Mouse (Mus musculus) spleen, adult 2 months (tissue): ENCODE results near the gene Sarnp. TPM values are rescaled to one million over a fixed set of nuclear protein-coding genes. Genes with fewer than 3 reads are reported as not detected.

Source experiments
- DNase-seq, 2 experiments: peaks; one replicate each; pipeline versions ENCODE4 v3.0.0 to v3.0.0-alpha.2; 2012 to 2021; ENCODE audit warnings: low spot score in 2 of 2, low read depth in 1 of 2
- H3K27ac ChIP-seq: fragments of 200-500 bp; 2 replicates; pipeline ENCODE4 v1.5.1; 2012; ENCODE audit warnings: low read length, inconsistent platforms; ENCODE audit not compliant: insufficient read depth
- H3K27me3 ChIP-seq: fragments of 200-500 bp; 2 replicates; pipeline ENCODE4 v1.6.1; 2012; ENCODE audit warnings: mild to moderate bottlenecking, moderate library complexity, low read length, inconsistent platforms; ENCODE audit not compliant: control insufficient read depth, insufficient read depth
- H3K36me3 ChIP-seq: fragments of 200-500 bp; 2 replicates; pipeline ENCODE4 v1.6.1; 2012; ENCODE audit warnings: mild to moderate bottlenecking, low read length, inconsistent platforms; ENCODE audit not compliant: control insufficient read depth, insufficient read depth
- H3K4me1 ChIP-seq: fragments of 200-500 bp; 2 replicates; pipeline ENCODE4 v1.6.1; 2011; ENCODE audit warnings: inconsistent platforms; ENCODE audit not compliant: control insufficient read depth, insufficient read depth, insufficient read length
- H3K4me3 ChIP-seq: fragments of 200-500 bp; 2 replicates; pipeline ENCODE4 v1.5.1; 2011; ENCODE audit warnings: mild to moderate bottlenecking, inconsistent platforms; ENCODE audit not compliant: insufficient read depth, insufficient read length; ENCODE audit errors: extremely low read depth
- CTCF ChIP-seq: fragments of 200-500 bp; IDR thresholded peaks from 2 replicates; pipeline ENCODE4 v1.5.1; 2011; ENCODE audit warnings: mild to moderate bottlenecking, inconsistent platforms; ENCODE audit not compliant: insufficient read depth, insufficient read length, insufficient replicate concordance; ENCODE audit errors: extremely low read depth
- POLR2A ChIP-seq: fragments of 200-500 bp; IDR thresholded peaks from 2 replicates; pipeline ENCODE4 v1.6.1; 2011; ENCODE audit warnings: low read depth, low read length, inconsistent platforms
- WGBS: fragments of 180-500 bp; shearing (Covaris S2); methylation state at CpG from one replicate; pipeline ENCODE4 v1.1.7; 2018; 5-methylcytosine and 5-hydroxymethylcytosine counted together
- polyA plus RNA-seq: library from polyadenylated mRNA; depleted of rRNA; stranded (reverse); fragments of >200 nt; gene quantifications from 2 replicates; pipeline ENCODE4 v1.2.3, GENCODE M21; 2012

The Sarnp gene
- polyA plus RNA-seq, 1 experiment: 4.5 TPM

DNA sequence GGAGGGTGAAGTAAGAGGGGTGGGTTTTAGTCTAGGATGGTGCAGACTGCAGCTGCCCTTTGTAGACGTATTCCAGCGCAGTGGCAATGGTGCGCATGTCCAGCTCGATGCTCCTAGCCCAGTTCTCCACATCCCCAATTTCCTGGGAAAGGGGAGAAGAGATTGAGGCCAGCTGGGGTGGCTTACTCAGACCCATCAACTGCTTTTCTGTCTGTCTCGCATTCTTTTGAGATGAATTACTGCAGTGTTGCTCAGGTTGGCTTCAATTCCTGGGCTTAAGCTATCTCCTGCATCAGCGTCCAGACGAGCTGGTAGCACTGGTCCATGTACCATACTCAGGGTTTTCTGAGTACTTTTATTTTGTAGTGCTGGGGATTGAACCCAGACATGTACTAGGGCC lies 102.8 kb downstream of the Sarnp start:
- 89% methylated on average over 7 of the region's 7 CpGs for WGBS
- Histone ChIP-seq H3K36me3 (peaks cover 9% of the 10 kb centered on the region), H3K27me3 (no peaks in the 10 kb centered on the region), H3K4me1 (peaks cover 4% of the 10 kb centered on the region; the same call in 1 of the 2 replicates), H3K4me3 (no peak overlapping the region), H3K27ac (no peak overlapping the region)
- no peak for DNase-seq
- TF ChIP-seq POLR2A (no peak), CTCF (no peak)

DNA sequence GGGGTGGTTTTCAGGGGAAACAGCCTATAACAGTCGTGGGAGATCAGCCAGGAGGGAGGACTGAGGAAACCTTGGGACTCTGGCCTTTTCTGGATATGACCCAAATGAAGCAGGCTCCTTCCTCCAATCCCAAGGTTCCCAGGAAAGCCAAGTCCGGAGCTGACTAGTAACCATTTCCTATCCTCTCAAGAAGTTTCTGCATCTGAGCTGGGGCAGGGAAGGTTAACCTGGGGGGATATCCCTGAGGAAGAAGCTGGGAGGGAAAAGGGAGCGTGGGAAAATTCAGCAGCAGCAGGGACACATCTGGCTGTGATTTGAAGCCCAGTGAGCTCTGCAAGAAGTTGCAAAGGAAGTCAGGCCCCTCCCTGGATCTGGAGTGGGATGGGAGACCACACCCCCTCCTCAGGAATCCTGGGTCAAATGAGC lies 103.6 kb downstream of the Sarnp start:
- H3K4me1 ChIP-seq: peaks cover 4% of the 10 kb centered on the region; the same call in 1 of the 2 replicates
- no peak for TF ChIP-seq POLR2A
- no peak for TF ChIP-seq CTCF
- no peak overlapping the region for H3K27ac ChIP-seq
- 85% methylated on average over 3 of the region's 3 CpGs for WGBS
- no peak overlapping the region for H3K4me3 ChIP-seq
- H3K27me3 ChIP-seq: no peaks in the 10 kb centered on the region
- peaks cover 9% of the 10 kb centered on the region for H3K36me3 ChIP-seq
- no peak for DNase-seq

DNA sequence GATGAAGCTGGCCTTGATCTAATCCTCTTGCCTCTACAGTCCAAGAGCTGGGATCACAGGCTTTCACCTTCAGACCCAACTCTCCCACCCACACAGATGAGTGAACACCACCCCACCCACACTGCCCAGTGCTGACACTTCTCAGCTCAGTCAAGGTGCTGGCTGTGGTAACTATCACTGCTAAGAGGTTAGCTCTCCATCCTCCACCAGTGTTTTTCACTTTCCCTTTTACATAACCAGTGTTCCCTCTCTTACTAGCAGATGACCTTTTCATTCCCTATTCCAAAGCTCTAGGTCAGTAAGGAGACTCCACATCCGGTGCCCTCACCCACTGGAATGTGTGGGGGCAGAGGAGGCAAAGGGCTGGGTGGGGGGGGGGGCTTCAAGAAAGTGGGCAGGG lies 104.1 kb downstream of the Sarnp start:
- no peak for TF ChIP-seq POLR2A
- TF ChIP-seq CTCF: no peak
- no peak overlapping the region for H3K27ac ChIP-seq

DNA sequence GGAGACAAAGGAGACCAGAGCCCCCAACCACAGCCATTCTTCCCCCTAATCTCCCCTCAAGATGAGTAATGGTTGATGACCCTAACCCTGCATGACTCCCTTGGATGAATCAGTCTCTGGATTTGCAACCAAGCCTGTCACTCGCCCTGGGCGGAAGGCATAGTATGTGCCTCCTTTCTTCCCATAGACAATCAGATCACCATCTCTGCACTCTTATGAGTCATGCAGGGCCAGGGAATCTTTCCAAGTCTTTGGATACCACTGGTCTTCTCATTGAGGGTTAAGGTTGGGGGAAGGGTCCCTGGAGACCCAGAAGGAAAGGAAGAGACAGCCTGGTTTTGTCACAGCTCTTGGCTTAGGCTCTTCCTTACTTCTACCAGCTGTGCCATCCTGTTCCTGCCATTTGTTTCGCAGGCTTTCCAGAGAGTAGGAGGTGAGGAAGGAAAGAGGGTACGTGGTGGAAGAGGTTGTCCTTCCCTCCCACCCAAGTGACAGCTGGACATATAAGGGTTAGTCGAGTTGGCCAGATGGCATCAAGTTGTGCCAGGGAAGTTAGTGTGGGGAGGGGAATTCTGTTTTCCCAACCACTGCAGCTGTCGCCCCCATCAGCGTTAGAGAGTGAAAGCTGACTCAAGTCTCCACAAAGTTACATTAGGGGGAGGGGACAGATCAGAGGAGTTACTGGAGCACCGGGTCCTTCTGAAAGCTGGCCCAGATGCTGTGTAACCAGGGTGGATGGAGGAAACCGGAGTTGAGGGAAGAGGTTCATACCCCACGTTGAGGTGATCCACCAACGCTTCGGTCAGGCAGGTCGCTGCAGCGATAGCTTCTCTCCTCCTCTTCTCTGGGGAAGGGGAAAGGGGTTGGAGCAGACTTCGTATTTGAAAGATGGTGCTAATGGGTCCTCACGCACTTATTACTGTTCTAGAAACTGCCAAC lies 105.0 kb downstream of the Sarnp start:
- H3K27ac ChIP-seq: no peak overlapping the region
- 75% methylated on average over 16 of the region's 16 CpGs for WGBS
- peaks cover 4% of the 10 kb centered on the region; the same call in 1 of the 2 replicates for H3K4me1 ChIP-seq
- no peak overlapping the region for H3K4me3 ChIP-seq
- DNase-seq: no peak
- peaks cover 9% of the 10 kb centered on the region for H3K36me3 ChIP-seq
- TF ChIP-seq CTCF: no peak
- H3K27me3 ChIP-seq: no peaks in the 10 kb centered on the region

More for the DNA sequence above, 104.1 kb downstream of the Sarnp start:
- no peaks in the 10 kb centered on the region for H3K27me3 ChIP-seq
- no peak overlapping the region for H3K4me3 ChIP-seq
- peaks cover 4% of the 10 kb centered on the region; the same call in 1 of the 2 replicates for H3K4me1 ChIP-seq
- peaks cover 9% of the 10 kb centered on the region for H3K36me3 ChIP-seq
- 92% methylated on average over 1 of the region's 1 CpGs for WGBS
- no peak for DNase-seq

DNA sequence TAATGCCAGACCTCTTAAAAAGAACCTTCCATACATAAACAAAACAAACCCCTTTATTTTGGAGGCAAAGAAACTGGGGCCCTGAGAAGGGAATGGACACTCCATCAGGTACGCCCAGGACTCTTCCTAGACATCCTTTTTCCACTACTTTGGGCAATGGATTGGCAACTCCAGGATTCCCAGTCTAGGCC lies 105.6 kb downstream of the Sarnp start, which contains the start of gene Rdh5:
Gene Rdh5 (minus strand): TSS at position 67 of the 191 bp plus-strand sequence.
- H3K27me3 ChIP-seq: no peaks in the 10 kb centered on the region
- peaks cover 6% of the 10 kb centered on the region for H3K36me3 ChIP-seq
- peak within 1 kb of the TSS; percentile 81 for H3K27ac ChIP-seq
- peak within 1 kb of the TSS; percentile 81 for H3K4me3 ChIP-seq
- DNase-seq: no peak
- peaks cover 4% of the 10 kb centered on the region; the same call in 1 of the 2 replicates for H3K4me1 ChIP-seq
- TF ChIP-seq POLR2A (no peak), CTCF (no peak)
- 65% methylated on average over 1 of the region's 1 CpGs for WGBS

DNA sequence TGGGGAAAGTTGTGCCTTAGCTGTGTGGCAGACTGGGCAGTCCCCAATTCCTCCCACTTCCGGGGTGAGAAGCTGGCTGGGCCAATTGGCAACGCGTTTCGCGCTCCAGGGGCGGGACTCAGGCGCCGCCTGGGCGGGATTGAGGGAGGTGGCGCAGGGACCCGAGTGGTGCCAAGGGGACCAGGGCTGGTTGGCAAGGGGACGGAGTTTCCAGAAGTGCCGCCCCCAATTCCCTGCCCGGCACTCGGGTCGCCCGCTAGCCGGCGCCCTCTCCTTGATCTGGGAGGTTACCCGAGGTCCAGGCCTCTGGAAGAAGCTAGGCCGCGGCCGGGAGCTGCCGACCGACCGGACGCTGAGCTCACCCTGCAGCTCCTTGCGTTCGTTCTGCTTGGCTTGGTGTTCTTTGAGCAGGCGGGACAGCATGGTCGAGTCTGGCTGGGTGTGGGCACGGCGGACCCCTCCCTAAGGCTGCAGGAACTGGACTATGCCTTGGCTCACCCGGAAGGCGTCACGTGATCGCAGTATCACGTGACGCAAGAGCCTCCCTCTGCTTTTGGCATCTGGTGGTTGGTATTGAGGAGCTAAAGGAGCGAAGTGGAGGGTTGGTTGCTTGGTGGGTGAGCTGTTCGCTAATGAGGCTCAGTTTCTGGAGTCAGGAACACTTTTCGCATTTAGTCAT lies 106.0 kb downstream of the Sarnp start:
- DNase-seq: peak; percentile 75 to 93
- Histone ChIP-seq H3K4me1 (peaks cover 4% of the 10 kb centered on the region; the same call in 1 of the 2 replicates), H3K4me3 (peak overlapping the region; percentile 81), H3K27ac (peak overlapping the region; percentile 81), H3K36me3 (peaks cover 5% of the 10 kb centered on the region), H3K27me3 (no peaks in the 10 kb centered on the region)
- TF ChIP-seq POLR2A: no peak; the same call in 1 of the 2 replicates
- under 1% methylated on average over 42 of the region's 42 CpGs for WGBS
